Mouse (Mus musculus): ENCODE data around the gene Lrba. TPM values are rescaled to one million over a fixed set of nuclear protein-coding genes. Genes with fewer than 3 reads are reported as not detected.

The Lrba gene
- total RNA-seq, 2 experiments from 2014 or later = 23.7 to 24.0 TPM

DNA sequence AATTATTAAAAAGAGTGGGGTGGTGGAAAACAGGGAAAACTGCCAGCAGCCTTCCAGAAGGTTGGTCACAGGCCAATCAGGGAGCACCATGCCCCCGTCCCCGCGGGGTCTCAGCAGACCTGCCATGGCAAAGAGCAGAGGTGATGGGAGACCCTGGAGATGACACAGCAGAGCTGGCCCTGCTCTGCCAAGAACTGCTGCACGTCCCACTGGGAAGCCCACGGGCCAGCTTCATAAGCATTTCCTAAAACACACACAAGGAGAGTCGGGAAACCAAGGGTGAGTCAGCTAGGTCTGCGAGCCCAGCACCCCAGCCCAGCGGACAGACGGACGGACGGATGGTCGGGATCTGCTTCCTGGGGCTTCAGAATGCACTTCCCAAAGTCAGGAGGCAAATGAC is 561.8 kb downstream of the Lrba start:
- no peak for DNase-seq
- intact Hi-C loops (cut with DNase I) = no loop called here

DNA sequence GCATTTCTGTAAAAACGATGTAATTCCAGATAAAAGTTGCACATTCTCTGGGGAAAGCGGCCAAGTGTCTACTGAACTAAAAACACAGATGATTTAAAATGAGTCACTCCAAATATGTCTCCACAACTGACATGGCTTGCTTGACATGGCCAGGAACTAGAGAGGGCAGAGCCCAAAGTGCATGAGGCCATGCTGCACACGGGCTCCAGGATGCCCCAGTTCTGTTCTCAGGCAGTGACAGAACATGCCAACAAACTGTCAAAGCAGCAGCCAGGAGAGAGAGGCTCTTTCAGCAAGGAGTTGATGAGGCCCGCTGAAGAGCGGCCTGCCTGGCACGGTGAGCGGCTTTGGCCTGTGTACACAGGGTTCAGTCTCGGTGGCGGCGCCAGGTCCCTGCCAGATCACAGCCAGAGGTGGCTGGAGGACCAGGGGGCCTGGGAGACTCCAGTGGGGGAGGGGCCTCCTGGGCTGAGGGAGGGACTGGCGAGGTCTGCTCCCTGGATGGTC is 562.4 kb downstream of the Lrba start:
- intact Hi-C loops (cut with DNase I) = no loop called here
- peak; percentile 60 to 68 for DNase-seq

DNA sequence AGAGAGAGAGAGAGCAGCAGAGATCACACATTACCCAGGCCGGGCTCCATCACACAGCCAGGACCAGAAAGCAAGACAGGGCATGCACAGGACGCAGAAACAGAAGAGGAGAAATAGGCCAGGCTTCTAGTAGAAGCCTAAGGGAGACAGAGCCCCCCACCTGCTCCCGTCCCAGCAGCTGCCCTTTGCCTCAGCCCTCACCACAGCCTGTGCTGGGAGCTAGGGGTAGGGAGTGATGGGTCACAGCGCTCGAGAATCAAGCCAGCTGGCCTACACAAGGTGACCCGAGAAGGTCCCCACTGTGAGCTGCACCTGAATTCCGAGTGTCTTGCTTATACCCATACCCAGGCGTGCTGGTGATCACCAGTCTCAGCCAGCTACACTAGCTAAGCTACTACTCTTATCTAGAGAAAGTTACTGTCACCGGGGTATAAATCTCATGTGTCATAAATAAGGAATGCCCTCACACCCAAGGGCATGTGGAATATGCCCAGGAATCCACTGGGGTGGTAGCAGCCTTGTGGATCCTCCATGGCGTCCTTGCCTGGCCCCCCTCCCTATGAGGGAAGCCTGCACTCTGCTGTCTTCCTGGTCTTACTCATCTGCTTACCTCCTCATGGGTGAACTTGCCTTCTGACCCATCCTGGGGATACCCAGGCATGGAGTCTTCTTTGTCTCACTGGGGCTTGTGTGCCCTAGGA is 563.1 kb downstream of the Lrba start:
- no peak for DNase-seq
- intact Hi-C loops (cut with DNase I) = loop anchor here (1.0 kb wide), 2 partner anchors 25 to 189 kb away; no protein-coding TSS in a partner anchor

DNA sequence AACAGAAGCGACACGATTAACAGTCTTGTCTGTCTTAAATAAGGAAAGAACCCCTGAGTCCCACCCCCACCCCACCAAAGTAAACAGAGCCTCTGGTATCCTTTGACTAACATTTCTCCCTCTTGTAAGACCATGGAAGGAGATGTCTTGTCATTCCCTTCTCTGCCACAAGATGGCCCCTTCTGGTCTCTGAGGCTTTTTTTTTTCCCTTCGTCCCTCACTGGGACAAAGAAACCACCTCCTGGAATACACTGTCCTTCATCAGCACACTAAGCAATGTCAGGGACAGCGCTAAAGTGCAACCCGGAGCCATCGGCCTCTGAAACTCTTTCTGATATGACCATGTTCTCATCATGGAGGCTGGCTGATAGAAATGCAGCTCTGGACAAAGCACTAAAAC is 564.2 kb downstream of the Lrba start:
- intact Hi-C loops (cut with DNase I) = loop anchor here (1.0 kb wide), 2 partner anchors 24 to 188 kb away; no protein-coding TSS in a partner anchor
- peak; percentile 60 for DNase-seq

GRCm38 (mm10) chr3:86789752-86790151 is 565.3 kb downstream of the Lrba start:
- intact Hi-C loops (cut with DNase I) = loop anchor here (2.0 kb wide), 1 partner anchor 131 kb away; the partner anchor contains the start of gene Dclk2
- peak in 1 of 2 experiments; percentile 16 for DNase-seq

DNA sequence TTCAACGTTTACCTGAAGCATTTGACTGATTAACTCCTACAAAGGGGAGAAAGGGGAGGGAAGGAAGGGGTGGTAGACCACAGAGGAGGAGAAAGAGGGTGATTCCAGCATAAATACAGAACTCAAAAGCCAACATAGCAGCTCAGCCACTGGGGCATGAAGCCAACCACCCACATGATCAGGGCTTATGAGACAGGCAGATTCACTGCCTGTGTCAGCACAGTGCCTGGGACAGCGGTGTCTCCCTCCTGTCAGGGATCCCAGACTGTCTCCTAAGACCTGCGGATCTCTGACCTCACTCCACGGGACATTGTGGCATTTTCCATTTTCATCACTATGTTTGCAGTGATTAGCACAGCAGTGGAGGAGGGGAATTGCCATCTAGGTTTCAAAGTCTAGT is 568.8 kb downstream of the Lrba start:
- intact Hi-C loops (cut with DNase I) = no loop called here
- no peak for DNase-seq

- intact Hi-C loops (cut with DNase I) = no loop called here
- peak in 1 of 2 experiments; percentile 30 for DNase-seq
Observed at GRCm38 (mm10) chr3:86793720-86794191, 569.3 kb downstream of the Lrba start.

DNA sequence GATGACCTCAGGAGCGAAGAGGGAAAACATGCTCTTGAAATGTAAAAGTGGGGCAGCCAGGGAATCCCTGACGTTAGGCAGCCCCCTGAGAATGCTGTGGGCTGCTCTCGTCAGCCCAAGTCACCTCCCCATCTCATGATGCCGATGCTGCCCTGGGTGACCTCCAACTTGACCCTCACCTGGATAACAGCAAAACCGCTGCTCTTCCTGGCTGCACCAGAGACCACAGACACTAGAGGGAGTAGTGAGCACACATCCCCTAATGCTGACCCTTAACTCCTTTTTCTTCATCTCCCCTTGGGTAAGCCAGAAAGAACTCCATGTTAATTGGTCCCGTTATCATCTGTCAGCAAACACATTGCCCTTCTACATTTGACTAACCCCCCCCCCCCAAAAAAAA is 572.2 kb downstream of the Lrba start:
- intact Hi-C loops (cut with DNase I) = no loop called here
- no peak for DNase-seq

- intact Hi-C loops (cut with DNase I) = no loop called here
- no peak for DNase-seq
Observed at GRCm38 (mm10) chr3:86797871-86798460, 573.5 kb downstream of the Lrba start.

DNA sequence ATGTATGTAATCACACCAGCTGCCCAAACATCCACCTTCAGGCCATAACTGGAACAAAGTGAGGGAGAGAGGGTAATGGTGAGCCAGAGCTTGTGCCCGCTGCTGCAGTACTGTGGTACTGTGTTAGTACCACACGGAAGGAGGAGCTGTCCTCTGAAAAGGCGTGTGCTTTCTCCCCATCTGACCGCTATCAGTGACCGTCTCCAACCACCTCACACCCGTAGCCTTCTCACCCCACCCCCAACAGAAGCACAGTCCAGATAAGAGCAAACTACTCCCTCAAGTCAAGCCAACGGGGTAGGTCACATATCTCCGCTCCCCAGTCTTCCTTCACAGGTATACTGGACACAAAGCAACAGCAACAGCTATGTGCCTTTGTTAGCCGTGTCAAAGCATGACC is 574.6 kb downstream of the Lrba start:
- intact Hi-C loops (cut with DNase I) = no loop called here
- DNase-seq = no peak

GRCm38 (mm10) chr3:86800841-86801240 is 576.4 kb downstream of the Lrba start:
- no peak for DNase-seq
- intact Hi-C loops (cut with DNase I) = no loop called here

GRCm38 (mm10) chr3:86802825-86803224 is 578.3 kb downstream of the Lrba start:
- intact Hi-C loops (cut with DNase I) = no loop called here
- no peak for DNase-seq

DNA sequence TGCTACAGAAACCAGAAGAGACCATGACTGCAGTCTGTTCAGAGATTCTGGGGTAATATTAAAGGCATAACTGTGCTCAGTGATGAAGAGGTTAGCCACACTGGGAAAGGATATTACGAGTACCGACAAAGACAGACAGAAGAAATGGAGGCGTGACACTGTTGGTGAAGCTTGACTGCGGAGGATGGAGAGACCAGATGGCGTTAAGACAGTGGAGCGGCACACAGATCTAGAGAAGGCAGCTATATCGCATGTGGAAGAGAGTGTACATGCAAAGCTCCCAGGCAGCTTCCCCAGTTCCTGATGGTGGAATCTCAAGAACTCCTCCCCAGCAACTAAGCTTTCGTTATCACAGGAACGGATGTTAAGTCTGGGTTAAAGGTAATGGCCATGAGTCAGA is 579.8 kb downstream of the Lrba start:
- no peak for DNase-seq
- intact Hi-C loops (cut with DNase I) = no loop called here

DNA sequence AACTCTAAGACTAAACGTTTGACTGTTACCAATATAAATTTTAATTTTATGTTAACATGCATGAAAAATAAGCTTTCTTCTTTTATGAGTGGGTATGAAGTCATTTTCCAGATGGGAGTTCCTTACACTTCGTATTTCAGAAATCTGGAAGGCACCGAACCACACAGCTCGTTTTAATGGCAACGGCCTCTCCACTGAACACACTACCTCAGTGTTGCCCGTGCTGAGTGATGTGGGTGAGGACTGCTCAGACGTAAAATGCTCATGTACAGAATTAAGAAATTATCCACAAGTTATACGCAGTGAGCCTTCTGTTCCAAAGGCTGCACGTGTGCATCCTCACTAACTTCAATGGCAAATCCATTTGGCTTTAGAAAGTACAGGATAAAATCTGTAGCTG is 582.4 kb downstream of the Lrba start:
- intact Hi-C loops (cut with DNase I) = no loop called here
- DNase-seq = no peak

GRCm38 (mm10) chr3:86807750-86808467 is 583.4 kb downstream of the Lrba start:
- DNase-seq = no peak
- intact Hi-C loops (cut with DNase I) = no loop called here

DNA sequence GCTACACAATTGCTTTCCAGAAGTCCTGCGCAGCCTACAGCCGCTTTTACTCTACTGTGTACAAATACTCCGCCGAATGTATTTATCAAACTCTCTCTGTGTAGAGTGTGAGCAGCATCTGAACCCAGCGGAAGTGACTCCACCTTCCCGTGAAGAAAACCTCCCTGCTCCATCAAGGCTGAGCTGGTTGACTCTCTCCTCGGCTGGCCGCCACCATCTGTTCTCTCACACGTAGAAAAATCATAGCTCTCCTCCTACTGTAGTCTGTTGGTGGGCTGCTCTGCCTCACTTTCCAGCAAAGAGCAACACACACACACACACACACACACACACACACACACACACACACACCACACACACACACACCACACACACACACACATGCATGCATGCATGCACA is 584.7 kb downstream of the Lrba start:
- intact Hi-C loops (cut with DNase I) = no loop called here
- no peak for DNase-seq

DNA sequence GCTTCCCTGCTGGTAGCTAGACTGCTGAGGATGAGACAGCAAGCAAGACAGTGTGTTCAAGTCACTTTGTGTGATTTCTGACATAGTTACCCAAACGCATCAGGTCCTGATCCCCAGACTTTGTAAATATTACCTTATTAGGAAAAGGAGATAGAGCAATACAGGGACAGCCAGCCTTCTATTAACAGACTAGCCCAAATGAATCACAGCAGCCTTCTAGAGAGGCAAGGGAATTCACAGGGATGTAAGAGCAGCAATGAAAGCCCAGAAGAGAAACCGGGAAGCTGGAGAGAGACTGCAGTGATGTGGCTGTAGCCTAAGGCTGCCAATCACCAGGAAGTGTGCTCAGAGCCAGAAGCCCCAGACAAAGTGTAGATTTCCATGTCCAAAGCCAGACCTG is 585.2 kb downstream of the Lrba start:
- intact Hi-C loops (cut with DNase I) = loop anchor here (10.0 kb wide), 1 partner anchor 485 kb away; no protein-coding TSS in a partner anchor
- DNase-seq = no peak

GRCm38 (mm10) chr3:86810908-86811307 is 586.4 kb downstream of the Lrba start:
- no peak for DNase-seq
- intact Hi-C loops (cut with DNase I) = loop anchor here (10.0 kb wide), 1 partner anchor 486 kb away; no protein-coding TSS in a partner anchor

DNA sequence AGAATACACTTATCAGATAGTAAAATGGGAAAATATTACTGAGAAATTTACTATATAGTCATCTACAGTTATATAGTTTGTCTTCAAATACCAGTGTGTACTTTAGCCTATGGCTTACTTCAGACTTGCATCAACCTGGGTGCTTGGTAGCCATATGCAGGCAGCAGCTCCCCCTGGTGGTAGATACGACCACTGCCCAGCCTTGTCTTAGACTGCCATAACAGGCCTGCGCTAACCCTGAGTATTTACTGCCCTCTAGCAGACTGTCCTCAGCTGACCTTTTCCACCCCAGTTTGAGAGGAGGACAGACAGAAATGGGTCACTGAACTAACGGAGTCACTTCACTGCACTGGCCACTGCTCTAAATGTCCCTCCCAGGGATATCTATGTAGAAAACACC is 588.2 kb downstream of the Lrba start:
- peak; percentile 79 to 82 for DNase-seq
- intact Hi-C loops (cut with DNase I) = loop anchor here (1.0 to 10.0 kb wide), 3 partner anchors 24 to 544 kb away; no protein-coding TSS in a partner anchor

- intact Hi-C loops (cut with DNase I) = loop anchor here (10.0 kb wide), 1 partner anchor 493 kb away; no protein-coding TSS in a partner anchor
- DNase-seq = no peak
Observed at GRCm38 (mm10) chr3:86818001-86818585, 593.6 kb downstream of the Lrba start.

DNA sequence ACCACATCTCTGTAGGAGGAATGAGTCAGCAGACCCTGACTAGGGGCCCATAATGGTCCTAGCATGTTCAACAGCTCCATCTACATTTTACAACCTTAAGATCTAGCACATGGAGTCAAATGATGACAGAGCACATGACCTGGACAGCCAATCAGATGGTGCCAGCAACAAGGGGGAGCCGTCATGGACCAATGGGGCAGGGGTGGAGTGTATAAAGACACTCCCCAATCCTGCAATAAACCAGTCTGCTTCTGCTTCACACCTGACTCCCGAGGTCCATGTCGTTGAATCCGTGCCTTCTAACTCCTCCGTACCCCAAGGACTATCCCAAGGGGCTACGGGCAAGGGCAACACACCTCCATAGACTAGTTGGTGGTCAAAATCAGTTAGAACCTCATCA is 594.9 kb downstream of the Lrba start:
- DNase-seq = no peak
- intact Hi-C loops (cut with DNase I) = loop anchor here (10.0 kb wide), 1 partner anchor 495 kb away; no protein-coding TSS in a partner anchor

Measured in heart, postnatal 36 days (tissue).